Mouse (Mus musculus) testis, adult 2 months (tissue): ENCODE data around the gene Gm21969. TPM values are rescaled to one million over a fixed set of nuclear protein-coding genes. Genes with fewer than 3 reads are reported as not detected.

ENCODE experiments used
- H3K27ac ChIP-seq: fragments of 200-500 bp; 2 replicates; pipeline ENCODE4 v1.5.1; 2012; ENCODE audit warnings: low read depth, low read length; ENCODE audit not compliant: control insufficient read depth, insufficient read depth
- H3K27me3 ChIP-seq: fragments of 200-500 bp; 2 replicates; pipeline ENCODE4 v1.6.1; 2012; ENCODE audit warnings: mild to moderate bottlenecking, low read length, moderate library complexity; ENCODE audit not compliant: control insufficient read depth, insufficient read depth
- H3K36me3 ChIP-seq: fragments of 200-500 bp; 2 replicates; pipeline ENCODE4 v1.6.1; 2012; ENCODE audit warnings: mild to moderate bottlenecking, low read length; ENCODE audit not compliant: control insufficient read depth, insufficient read depth
- H3K4me1 ChIP-seq: fragments of 200-500 bp; 2 replicates; pipeline ENCODE4 v1.6.1; 2012; ENCODE audit warnings: low read length; ENCODE audit not compliant: control insufficient read depth, insufficient read depth
- H3K4me3 ChIP-seq: fragments of 200-500 bp; 2 replicates; pipeline ENCODE4 v1.5.1; 2012; ENCODE audit warnings: low read depth, mild to moderate bottlenecking, low read length, moderate library complexity, mixed read lengths; ENCODE audit not compliant: control insufficient read depth
- CTCF ChIP-seq: fragments of 200-500 bp; IDR thresholded peaks from 2 replicates; pipeline ENCODE4 v1.5.1; 2012; ENCODE audit warnings: low read depth, mild to moderate bottlenecking, inconsistent platforms, low read length, moderate library complexity; ENCODE audit not compliant: control insufficient read depth, insufficient read depth, insufficient replicate concordance
- POLR2A ChIP-seq: fragments of 200-500 bp; IDR thresholded peaks from 2 replicates; pipeline ENCODE4 v1.6.1; 2012; ENCODE audit warnings: low read depth, mild to moderate bottlenecking, inconsistent platforms, low read length, moderate library complexity; ENCODE audit not compliant: control insufficient read depth
- polyA plus RNA-seq: library from polyadenylated mRNA; depleted of rRNA; stranded (reverse); fragments of >200 nt; gene quantifications from 2 replicates; pipeline ENCODE4 v1.2.3, GENCODE M21; 2012; rRNA removed

The Gm21969 gene
- polyA plus RNA-seq, 1 experiment, result not detected

- H3K27me3 ChIP-seq, result no peaks in the 10 kb centered on the region
- no peak overlapping the region for H3K27ac ChIP-seq
- H3K36me3 ChIP-seq, result no peaks in the 10 kb centered on the region
- no peak for TF ChIP-seq POLR2A
- no peak for TF ChIP-seq CTCF
- H3K4me1 ChIP-seq, result no peaks in the 10 kb centered on the region
- H3K4me3 ChIP-seq, result no peak overlapping the region
Observed at GRCm38 (mm10) chr4:139693315-139693714, 90.3 kb downstream of the Gm21969 start.

- Histone ChIP-seq H3K36me3 (no peaks in the 10 kb centered on the region), H3K4me1 (peaks cover 5% of the 10 kb centered on the region; the same call in 1 of the 2 replicates), H3K27ac (no peak overlapping the region), H3K27me3 (no peaks in the 10 kb centered on the region), H3K4me3 (no peak overlapping the region)
- TF ChIP-seq CTCF, result no peak
- TF ChIP-seq POLR2A, result no peak
Observed at GRCm38 (mm10) chr4:139697755-139698154, 94.8 kb downstream of the Gm21969 start.

- no peaks in the 10 kb centered on the region for H3K36me3 ChIP-seq
- H3K4me3 ChIP-seq, result no peak overlapping the region
- no peaks in the 10 kb centered on the region for H3K27me3 ChIP-seq
- H3K27ac ChIP-seq, result no peak overlapping the region
- no peak for TF ChIP-seq CTCF
- no peak for TF ChIP-seq POLR2A
- peaks cover 5% of the 10 kb centered on the region; the same call in 1 of the 2 replicates for H3K4me1 ChIP-seq
Observed at GRCm38 (mm10) chr4:139698602-139699001, 95.6 kb downstream of the Gm21969 start.

- no peak for TF ChIP-seq CTCF
- TF ChIP-seq POLR2A, result no peak
- Histone ChIP-seq H3K4me1 (peaks cover 5% of the 10 kb centered on the region; the same call in 1 of the 2 replicates), H3K27me3 (no peaks in the 10 kb centered on the region)
Observed at GRCm38 (mm10) chr4:139702914-139703313, 99.9 kb downstream of the Gm21969 start.

GRCm38 (mm10) chr4:139703468-139703867 is 100.5 kb downstream of the Gm21969 start:
- no peak overlapping the region for H3K4me3 ChIP-seq
- TF ChIP-seq CTCF, result peak; percentile 46; the same call in 1 of the 2 replicates
- TF ChIP-seq POLR2A, result no peak

More at GRCm38 (mm10) chr4:139702914-139703313, 99.9 kb downstream of the Gm21969 start:
- Histone ChIP-seq H3K4me3 (no peak overlapping the region), H3K27ac (no peak overlapping the region), H3K36me3 (no peaks in the 10 kb centered on the region)

GRCm38 (mm10) chr4:139705986-139706385 is 103.0 kb downstream of the Gm21969 start:
- no peaks in the 10 kb centered on the region for H3K4me1 ChIP-seq
- no peak overlapping the region for H3K4me3 ChIP-seq
- no peaks in the 10 kb centered on the region for H3K27me3 ChIP-seq
- TF ChIP-seq CTCF (no peak), POLR2A (no peak)
- H3K36me3 ChIP-seq, result no peaks in the 10 kb centered on the region
- no peak overlapping the region for H3K27ac ChIP-seq

More at GRCm38 (mm10) chr4:139703468-139703867, 100.5 kb downstream of the Gm21969 start:
- no peak overlapping the region for H3K27ac ChIP-seq
- no peaks in the 10 kb centered on the region for H3K27me3 ChIP-seq
- H3K4me1 ChIP-seq, result peaks cover 5% of the 10 kb centered on the region; the same call in 1 of the 2 replicates
- no peaks in the 10 kb centered on the region for H3K36me3 ChIP-seq

- Histone ChIP-seq H3K27me3 (no peaks in the 10 kb centered on the region), H3K27ac (no peak overlapping the region), H3K4me3 (no peak overlapping the region), H3K36me3 (no peaks in the 10 kb centered on the region), H3K4me1 (no peaks in the 10 kb centered on the region)
- TF ChIP-seq POLR2A (no peak), CTCF (no peak)
Observed at GRCm38 (mm10) chr4:139710467-139711334, 107.7 kb downstream of the Gm21969 start.

Other genes with a start within 250 kb of the Gm21969 start
- 1.2 TPM in 2 replicates for gene Iffo2, start 72.6 kb upstream of the Gm21969 start, polyA plus RNA-seq
- 7.0 and 7.2 TPM in 2 replicates for gene Aldh4a1, start 19.7 kb downstream of the Gm21969 start, polyA plus RNA-seq
- gene Tas1r2, start 50.4 kb downstream of the Gm21969 start, polyA plus RNA-seq, result not detected in 2 replicates
- 0.02 TPM in 1 of 2 replicates, not detected in the other for gene Pax7, start 230.3 kb downstream of the Gm21969 start, polyA plus RNA-seq